Mouse (Mus musculus) neutrophil, adult 65 days (primary cell): ENCODE data around the gene Atp6v0e. TPM values are rescaled to one million over a fixed set of nuclear protein-coding genes. Genes with fewer than 3 reads are reported as not detected.

Experiments used
- total RNA-seq: library from RNA; stranded (reverse); gene quantifications from 2 replicates; pipeline ENCODE4 v1.2.4, GENCODE M21; 2023

The Atp6v0e gene
- total RNA-seq = 149 and 160 TPM in 2 replicates

DNA sequence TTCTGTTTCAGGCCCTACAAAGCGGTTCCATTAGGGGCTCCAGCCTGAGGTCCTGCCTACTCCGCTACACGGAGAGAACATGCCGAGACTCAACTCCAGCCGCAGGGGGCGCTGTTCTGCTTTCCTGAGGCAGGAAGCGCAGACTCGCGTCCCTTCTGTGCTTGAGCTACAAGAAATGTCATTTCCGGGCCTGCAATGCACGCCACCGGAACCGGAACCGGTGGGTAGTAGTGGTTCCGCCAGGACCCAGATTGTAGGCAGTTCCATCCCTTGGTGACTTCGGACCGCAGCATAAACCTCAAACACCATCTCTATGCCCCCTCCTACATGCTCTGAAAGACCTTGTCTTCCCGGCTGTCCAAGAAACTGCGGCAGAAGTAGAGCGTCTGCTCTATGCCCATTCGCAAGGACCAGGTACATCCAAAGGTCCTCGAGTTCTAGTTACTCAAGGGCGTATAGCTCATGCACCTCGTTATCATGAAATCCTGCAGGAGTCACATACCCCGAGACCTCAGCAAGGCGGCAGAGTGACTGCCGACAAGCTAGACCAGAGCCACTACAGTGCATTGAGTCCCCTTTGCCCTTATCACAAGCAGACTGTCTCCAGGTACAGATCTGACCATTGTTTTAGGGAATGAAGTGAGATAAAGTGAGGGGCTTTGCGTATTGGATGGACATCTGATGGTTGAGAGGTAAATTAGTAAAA is at the start of gene Atp6v0e:
TSS of gene Atp6v0e (plus strand) at position 254 of the 706 bp plus-strand sequence.

DNA sequence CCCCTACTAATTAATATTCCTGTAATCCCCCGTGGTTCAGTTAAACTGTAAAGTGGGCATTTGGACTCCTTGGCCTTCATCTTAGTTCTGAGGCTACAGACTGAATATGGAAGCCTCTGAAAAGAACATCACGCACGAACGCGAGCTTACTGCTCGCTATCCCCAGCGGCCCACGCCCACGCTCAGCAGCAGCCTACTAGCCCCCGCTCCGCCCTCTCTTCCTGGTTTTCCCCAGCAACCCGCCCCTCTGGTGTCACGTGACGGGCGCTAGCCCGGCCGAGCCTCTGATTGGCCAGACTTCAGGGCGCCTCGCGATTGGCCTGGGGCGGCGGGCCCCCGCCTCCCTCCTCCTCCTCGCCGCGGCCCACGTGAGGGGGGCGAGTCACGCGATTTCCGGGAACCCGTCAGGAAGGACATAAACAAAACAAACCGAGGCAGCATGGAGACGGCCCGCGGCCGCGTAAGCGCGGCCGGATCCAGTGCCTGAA is 52.3 kb downstream of the Atp6v0e start, which contains the start of gene Crebrf:
TSS of gene Crebrf (plus strand) at position 380 of the 488 bp plus-strand sequence.

Other genes with a start within 250 kb of the Atp6v0e start
- 7.8 and 9.3 TPM in 2 replicates for gene Neurl1b, start 248.4 kb upstream of the Atp6v0e start, total RNA-seq
- gene Ergic1, start 101.7 kb upstream of the Atp6v0e start, total RNA-seq = 16.5 and 25.5 TPM in 2 replicates
- 1,452 and 2,172 TPM in 2 replicates for gene Dusp1, start 101.1 kb upstream of the Atp6v0e start, total RNA-seq
- gene Crebrf, start 52.4 kb downstream of the Atp6v0e start, total RNA-seq = 77.1 and 128 TPM in 2 replicates
- 14.8 and 19.3 TPM in 2 replicates for gene Bnip1, start 117.8 kb downstream of the Atp6v0e start, total RNA-seq
- gene Nkx2-5, start 181.8 kb downstream of the Atp6v0e start, total RNA-seq = not detected in 2 replicates